Mouse (Mus musculus) forebrain, embryonic 14.5 days (tissue): ENCODE results near the gene Ciart. TPM values are rescaled to one million over a fixed set of nuclear protein-coding genes. Genes with fewer than 3 reads are reported as not detected.
"Not testable (repeated sequence)": the region's sequence is repeated elsewhere in the genome, so short reads cannot be mapped to it uniquely, and the experiment has no call there.

ENCODE experiments used
- ATAC-seq: fragments of 200-750 bp; cut with Nextera tagmentation; 2 replicates; pipeline ENCODE4 v1.8.0; 2017; ENCODE audit warnings: mild to moderate bottlenecking, moderate library complexity
- DNase-seq: peaks from one replicate; pipeline ENCODE4 v3.0.0-alpha.2; 2015; ENCODE audit warnings: low spot score
- H3K27ac ChIP-seq: fragments of 300-500 bp; sonication (generic); 2 replicates; pipeline ENCODE4 v1.5.1; 2014; ENCODE audit warnings: low read depth, mild to moderate bottlenecking, control low read depth, low read length, moderate library complexity
- H3K27me3 ChIP-seq: fragments of 300-500 bp; sonication (generic); replicated peaks from 2 replicates; pipeline ENCODE4 v1.6.1; 2014; ENCODE audit warnings: low read length, control low read depth, mixed read lengths; ENCODE audit not compliant: control insufficient read depth, insufficient read depth
- H3K36me3 ChIP-seq: fragments of 300-500 bp; sonication (generic); 2 replicates; pipeline ENCODE4 v1.6.1; 2014; ENCODE audit warnings: low read length, control low read depth; ENCODE audit not compliant: control insufficient read depth, insufficient read depth
- H3K4me1 ChIP-seq: fragments of 300-500 bp; sonication (generic); 2 replicates; pipeline ENCODE4 v1.6.1; 2014; ENCODE audit warnings: antibody characterized with exemption, low read length, control low read depth; ENCODE audit not compliant: control insufficient read depth, insufficient read depth
- H3K4me2 ChIP-seq: fragments of 300-500 bp; sonication (generic); 2 replicates; pipeline ENCODE4 v1.6.1; 2014; ENCODE audit warnings: mild to moderate bottlenecking, control low read depth, low read length
- H3K4me3 ChIP-seq: fragments of 300-500 bp; sonication (generic); 2 replicates; pipeline ENCODE4 v1.5.1; 2014; ENCODE audit warnings: low read depth, low read length, control low read depth
- H3K9ac ChIP-seq: fragments of 300-500 bp; sonication (generic); 2 replicates; pipeline ENCODE4 v1.6.1; 2014; ENCODE audit warnings: mild to moderate bottlenecking, low read length, control low read depth, moderate library complexity
- H3K9me3 ChIP-seq: fragments of 300-500 bp; sonication (generic); replicated peaks from 2 replicates; pipeline ENCODE4 v1.6.1; 2016; ENCODE audit warnings: low read length, control low read depth, mixed read lengths; ENCODE audit not compliant: control insufficient read depth
- WGBS: fragments of 180-500 bp; shearing (Covaris S2); extraction: QIAGEN DNeasy Blood & Tissue Kit; methylation state at CpG from one replicate; pipeline ENCODE4 v1.1.7; 2014; 5-methylcytosine and 5-hydroxymethylcytosine counted together
- polyA plus RNA-seq: library from polyadenylated mRNA; unstranded; fragments of >200 nt; fragmentation: Nextera tagmentation; extraction: Ambion mirVana; gene quantifications from 2 replicates; pipeline ENCODE4 v1.2.1, GENCODE M21; 2014

The Ciart gene
- polyA plus RNA-seq, 1 experiment from 2014 or later: 2.8 TPM

GRCm38 (mm10) chr3:95923429-95923828 lies 41.4 kb upstream of the Ciart start:
- not testable (repeated sequence) for H3K27ac ChIP-seq, H3K9ac ChIP-seq, H3K36me3 ChIP-seq, H3K9me3 ChIP-seq, H3K27me3 ChIP-seq, DNase-seq, H3K4me1 ChIP-seq, H3K4me2 ChIP-seq, ATAC-seq, H3K4me3 ChIP-seq
- WGBS: 93% methylated on average over 7 of the region's 7 CpGs

GRCm38 (mm10) chr3:95920532-95920931 lies 38.5 kb upstream of the Ciart start:
- not testable (repeated sequence) for H3K27me3 ChIP-seq, DNase-seq, H3K4me3 ChIP-seq, H3K4me1 ChIP-seq, H3K9me3 ChIP-seq, ATAC-seq, H3K9ac ChIP-seq, H3K36me3 ChIP-seq, H3K4me2 ChIP-seq, H3K27ac ChIP-seq
- 63% methylated on average over 2 of the region's 2 CpGs for WGBS

- DNase-seq (no peak), ATAC-seq (no peak)
- H3K4me2 ChIP-seq: no peak overlapping the region
- no peaks in the 10 kb centered on the region for H3K36me3 ChIP-seq
- H3K4me3 ChIP-seq: no peak overlapping the region
- no peaks in the 10 kb centered on the region for H3K9me3 ChIP-seq
- H3K4me1 ChIP-seq: no peaks in the 10 kb centered on the region
- 82% methylated on average over 7 of the region's 7 CpGs for WGBS
- no peak overlapping the region for H3K27ac ChIP-seq
- H3K27me3 ChIP-seq: no peaks in the 10 kb centered on the region
- no peak overlapping the region for H3K9ac ChIP-seq
Observed at GRCm38 (mm10) chr3:95916760-95917159, 34.7 kb upstream of the Ciart start.

GRCm38 (mm10) chr3:95914706-95915105 lies 32.7 kb upstream of the Ciart start:
- no peaks in the 10 kb centered on the region for H3K36me3 ChIP-seq
- WGBS: 92% methylated on average over 4 of the region's 4 CpGs
- H3K9me3 ChIP-seq: no peaks in the 10 kb centered on the region
- no peaks in the 10 kb centered on the region for H3K4me1 ChIP-seq
- H3K27me3 ChIP-seq: no peaks in the 10 kb centered on the region
- DNase-seq (no peak), ATAC-seq (no peak)
- H3K27ac ChIP-seq: no peak overlapping the region
- H3K4me3 ChIP-seq: no peak overlapping the region
- no peak overlapping the region for H3K4me2 ChIP-seq
- no peak overlapping the region for H3K9ac ChIP-seq

- H3K4me3 ChIP-seq: no peak overlapping the region
- 46% methylated on average over 4 of the region's 4 CpGs for WGBS
- ATAC-seq (no peak), DNase-seq (no peak)
- H3K4me2 ChIP-seq: no peak overlapping the region
- H3K4me1 ChIP-seq: peaks cover 14% of the 10 kb centered on the region
- no peaks in the 10 kb centered on the region for H3K36me3 ChIP-seq
- H3K27me3 ChIP-seq: no peaks in the 10 kb centered on the region
- no peaks in the 10 kb centered on the region for H3K9me3 ChIP-seq
- H3K9ac ChIP-seq: no peak overlapping the region
- H3K27ac ChIP-seq: no peak overlapping the region
Observed at GRCm38 (mm10) chr3:95907613-95908012, 25.6 kb upstream of the Ciart start.

GRCm38 (mm10) chr3:95906860-95907259 lies 24.8 kb upstream of the Ciart start:
- ATAC-seq: no peak
- Histone ChIP-seq H3K36me3 (no peaks in the 10 kb centered on the region), H3K27ac (no peak overlapping the region), H3K4me1 (peaks cover 14% of the 10 kb centered on the region), H3K4me2 (peak overlapping the region; percentile 72), H3K9ac (no peak overlapping the region), H3K9me3 (no peaks in the 10 kb centered on the region), H3K27me3 (no peaks in the 10 kb centered on the region), H3K4me3 (peak overlapping the region; percentile 2; the same call in 1 of the 2 replicates)
- DNase-seq: peak; percentile 60
- under 1% methylated on average over 12 of the region's 12 CpGs for WGBS

- Histone ChIP-seq H3K36me3 (no peaks in the 10 kb centered on the region), H3K9ac (peak overlapping the region; percentile 59; the same call in 1 of the 2 replicates), H3K9me3 (no peaks in the 10 kb centered on the region), H3K4me2 (peak overlapping the region; percentile 72), H3K27me3 (no peaks in the 10 kb centered on the region), H3K4me1 (peaks cover 14% of the 10 kb centered on the region), H3K4me3 (peak overlapping the region; percentile 32), H3K27ac (no peak overlapping the region)
- DNase-seq: peak; percentile 72
- ATAC-seq: 0 out of 2 replicates have a peak, but pooled peaks have one; percentile 36
- 0% methylated on average over 12 of the region's 12 CpGs for WGBS
Observed at GRCm38 (mm10) chr3:95905940-95906492, 24.0 kb upstream of the Ciart start.

- H3K27me3 ChIP-seq: no peaks in the 10 kb centered on the region
- under 1% methylated on average over 18 of the region's 18 CpGs for WGBS
- peak overlapping the region; percentile 33; the same call in 1 of the 2 replicates for H3K27ac ChIP-seq
- H3K4me3 ChIP-seq: peak overlapping the region; percentile 32
- H3K9me3 ChIP-seq: no peaks in the 10 kb centered on the region
- H3K4me2 ChIP-seq: peak overlapping the region; percentile 72
- peak; percentile 56 for ATAC-seq
- peak; percentile 63 for DNase-seq
- no peaks in the 10 kb centered on the region for H3K36me3 ChIP-seq
- H3K9ac ChIP-seq: peak overlapping the region; percentile 59
- H3K4me1 ChIP-seq: peaks cover 14% of the 10 kb centered on the region
Observed at GRCm38 (mm10) chr3:95905146-95905939, 23.3 kb upstream of the Ciart start.

- peak within 1 kb of the TSS; percentile 72 for H3K4me2 ChIP-seq
- H3K9me3 ChIP-seq: no peaks in the 10 kb centered on the region
- H3K4me3 ChIP-seq: peak within 1 kb of the TSS; percentile 32
- peak within 1 kb of the TSS; percentile 59 for H3K9ac ChIP-seq
- peaks cover 14% of the 10 kb centered on the region for H3K4me1 ChIP-seq
- ATAC-seq (peak; percentile 40; the same call in 1 of the 2 replicates), DNase-seq (no peak)
- under 1% methylated on average over 15 of the region's 15 CpGs for WGBS
- no peaks in the 10 kb centered on the region for H3K36me3 ChIP-seq
- H3K27me3 ChIP-seq: no peaks in the 10 kb centered on the region
- peak within 1 kb of the TSS; percentile 33; the same call in 1 of the 2 replicates for H3K27ac ChIP-seq
Observed at GRCm38 (mm10) chr3:95904568-95904967, 22.5 kb upstream of the Ciart start, which contains the start of gene Car14. TSS of gene Car14 (minus strand) at chr3:95904691.
